Mouse (Mus musculus) left cerebral cortex, postnatal 36 days (tissue): ENCODE data around the gene Gatm. TPM values are rescaled to one million over a fixed set of nuclear protein-coding genes. Genes with fewer than 3 reads are reported as not detected.
A peak's percentile ranks its signal among the peaks of the same experiment; 100 is the strongest.

ENCODE experiments used
- DNase-seq, 2 experiments: peaks; one replicate each; pipeline ENCODE4 v3.0.0; 2021 to 2022; ENCODE audit warnings: low spot score in 2 of 2, mixed read lengths in 1 of 2
- intact Hi-C: fragments of 180-260 bp; cut with DNase I; formaldehyde crosslinking; loops from one replicate; pipeline ENCODE4 v1.15.1; 2025
- total RNA-seq, 2 experiments: library from RNA; stranded (reverse); gene quantifications; 2 replicates each; pipeline ENCODE4 v1.2.3; 2021

Gatm gene
- 10 to 100 TPM; 55.3 to 61.9 TPM for total RNA-seq

DNA sequence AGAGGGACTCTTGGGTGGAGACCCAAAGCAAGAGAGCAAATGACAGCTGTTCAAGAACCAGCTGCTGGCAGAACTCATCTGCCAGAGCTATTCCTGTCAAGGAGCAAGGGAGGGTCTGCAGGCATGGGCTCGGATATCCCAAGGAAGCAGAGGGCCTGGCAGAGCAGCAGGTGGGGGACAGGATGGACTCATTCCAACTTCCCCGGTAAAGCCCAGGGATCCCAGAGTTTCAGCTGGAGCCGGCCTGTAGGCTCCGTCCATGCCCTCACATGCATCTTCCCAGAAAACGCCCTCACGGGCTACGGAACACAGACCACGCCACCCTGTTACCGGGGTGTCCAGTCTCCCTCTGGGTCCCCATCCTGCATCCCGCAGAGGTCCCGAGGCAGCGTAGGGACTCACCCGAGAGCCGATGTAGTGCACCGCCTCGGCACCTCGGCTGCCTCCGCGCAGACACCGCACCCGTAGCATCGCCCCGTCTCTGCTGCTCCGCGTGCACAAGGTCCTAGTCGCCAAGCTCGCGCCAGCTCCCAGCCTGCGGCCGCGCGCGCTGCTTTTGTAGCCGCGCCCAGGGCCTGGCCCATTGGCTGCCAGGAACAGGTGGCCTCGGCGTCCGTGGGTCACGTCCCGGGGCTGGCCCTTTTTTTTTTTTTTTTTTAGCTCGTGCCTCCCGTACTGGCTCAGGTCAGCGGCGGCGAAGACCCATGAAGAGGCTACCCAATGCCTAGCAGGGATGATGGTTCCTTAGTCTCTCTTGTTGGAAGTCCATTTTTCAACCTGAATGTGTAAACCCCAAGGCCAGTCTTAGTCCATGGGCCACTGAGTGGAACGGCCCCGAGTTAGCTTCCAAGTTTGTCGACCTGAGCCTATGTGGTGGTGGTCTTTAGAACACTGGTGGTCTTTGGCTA, at the start of gene Gatm:
Gene Gatm, minus strand, starts transcription at position 558 of the 908 bp plus-strand sequence.
- DNase-seq, result peak; percentile 78 to 82
- intact Hi-C loops, result no loop called here

DNA sequence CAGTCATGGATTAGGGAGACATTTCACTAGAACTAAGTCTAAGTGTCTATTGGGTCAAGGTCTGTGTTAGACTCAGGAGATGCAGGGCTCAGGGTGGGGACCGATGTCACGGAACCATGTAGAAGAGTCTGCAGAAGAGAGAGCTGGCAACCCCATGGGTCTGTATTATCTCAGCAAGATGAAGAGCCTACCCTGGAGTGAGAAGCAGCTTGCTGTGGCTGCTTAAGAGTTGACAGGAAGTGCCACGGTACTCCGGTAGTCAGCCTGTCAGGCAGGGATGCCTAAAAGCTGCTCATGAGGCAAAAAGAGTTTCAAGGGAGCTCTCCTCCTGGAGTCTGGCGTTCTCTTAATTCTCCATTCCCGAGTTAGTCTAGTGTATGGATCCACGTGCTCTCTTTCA, 48.7 kb upstream of the Gatm start:
- no peak for DNase-seq
- intact Hi-C loops, result loop anchor here (10.0 kb wide), 1 partner anchor 95 kb away; no protein-coding TSS in a partner anchor

DNA sequence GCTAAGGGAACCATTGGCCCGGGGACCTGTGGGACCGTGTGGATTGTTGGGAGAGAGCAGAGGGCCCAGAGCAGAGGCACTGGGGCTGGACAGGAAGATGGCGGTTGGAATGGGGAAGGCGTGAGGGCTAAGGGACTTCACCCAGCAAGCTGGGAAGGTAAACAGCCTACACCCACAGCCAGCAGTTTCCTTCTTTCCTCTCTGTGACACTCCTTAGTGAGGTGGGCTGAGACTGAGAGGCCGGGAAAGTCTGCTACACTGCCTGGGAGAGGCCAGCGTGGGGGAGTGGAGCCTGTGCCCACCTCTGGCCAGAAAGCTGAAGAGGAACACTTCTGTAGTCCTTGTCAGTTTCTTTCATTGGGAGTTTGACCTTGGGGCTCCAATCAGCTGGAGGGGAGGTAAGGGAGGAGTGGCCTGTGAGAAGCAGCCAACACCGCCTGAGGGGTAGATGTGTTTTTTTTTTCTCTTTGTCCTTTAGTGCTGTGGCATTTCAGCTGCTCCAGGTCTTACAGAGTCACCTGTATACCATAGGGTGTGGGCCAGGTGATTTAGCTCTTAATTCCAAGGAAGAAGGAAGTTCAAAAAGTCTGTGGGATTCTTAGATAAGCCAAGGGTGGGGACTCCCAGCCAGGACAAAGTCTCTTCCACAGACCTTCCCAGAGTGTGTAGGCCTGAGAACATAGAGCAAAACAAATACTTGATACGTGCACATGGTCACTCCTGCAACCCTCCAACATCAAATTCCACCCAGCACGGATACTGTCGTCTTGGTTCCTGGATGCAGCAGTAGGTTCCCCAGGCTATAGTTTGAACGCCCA, 46.8 kb upstream of the Gatm start:
- DNase-seq, result no peak
- intact Hi-C loops, result no loop called here

DNA sequence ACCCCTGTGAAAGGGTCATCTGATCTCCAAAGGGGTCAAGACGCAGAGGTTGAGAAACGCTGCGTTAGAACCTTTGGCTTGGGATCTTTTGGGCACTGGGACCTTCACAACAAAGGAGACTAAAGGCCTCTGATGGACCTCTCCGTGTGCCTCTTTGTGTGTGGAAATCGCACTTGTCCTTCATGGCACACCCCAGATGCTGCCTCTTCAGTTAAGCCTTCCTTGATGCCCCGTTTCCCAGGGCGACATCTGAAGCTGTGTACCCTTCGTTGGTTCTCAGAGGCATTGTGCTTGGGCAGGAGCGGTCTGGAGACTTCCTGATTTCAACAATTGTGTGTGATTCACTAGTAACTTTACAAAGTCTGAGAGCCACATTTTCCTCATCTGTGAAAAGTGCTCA, 45.7 kb upstream of the Gatm start:
- intact Hi-C loops, result no loop called here

DNA sequence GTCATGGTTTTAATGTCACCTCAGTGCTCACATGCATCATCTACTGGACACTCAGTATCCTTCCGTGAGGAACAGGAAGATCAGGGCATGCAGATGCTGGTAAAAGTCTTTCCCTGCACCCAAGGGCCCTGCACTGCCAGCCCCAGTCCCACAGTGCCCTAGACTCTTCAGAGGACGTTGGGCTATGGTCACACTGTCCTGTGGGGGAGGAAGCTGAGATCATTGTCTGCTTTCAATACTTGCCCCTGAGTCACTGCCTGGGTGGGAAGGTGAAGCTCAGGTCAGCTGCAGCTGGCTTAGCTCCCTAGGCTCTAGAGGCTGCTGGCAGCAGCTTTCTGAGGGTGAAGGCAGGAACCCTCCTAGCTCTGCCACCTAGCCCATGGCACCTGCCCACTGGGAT, 44.9 kb upstream of the Gatm start:
- intact Hi-C loops, result no loop called here
- DNase-seq, result no peak

More for the DNA sequence above, 45.7 kb upstream of the Gatm start:
- DNase-seq, result no peak

DNA sequence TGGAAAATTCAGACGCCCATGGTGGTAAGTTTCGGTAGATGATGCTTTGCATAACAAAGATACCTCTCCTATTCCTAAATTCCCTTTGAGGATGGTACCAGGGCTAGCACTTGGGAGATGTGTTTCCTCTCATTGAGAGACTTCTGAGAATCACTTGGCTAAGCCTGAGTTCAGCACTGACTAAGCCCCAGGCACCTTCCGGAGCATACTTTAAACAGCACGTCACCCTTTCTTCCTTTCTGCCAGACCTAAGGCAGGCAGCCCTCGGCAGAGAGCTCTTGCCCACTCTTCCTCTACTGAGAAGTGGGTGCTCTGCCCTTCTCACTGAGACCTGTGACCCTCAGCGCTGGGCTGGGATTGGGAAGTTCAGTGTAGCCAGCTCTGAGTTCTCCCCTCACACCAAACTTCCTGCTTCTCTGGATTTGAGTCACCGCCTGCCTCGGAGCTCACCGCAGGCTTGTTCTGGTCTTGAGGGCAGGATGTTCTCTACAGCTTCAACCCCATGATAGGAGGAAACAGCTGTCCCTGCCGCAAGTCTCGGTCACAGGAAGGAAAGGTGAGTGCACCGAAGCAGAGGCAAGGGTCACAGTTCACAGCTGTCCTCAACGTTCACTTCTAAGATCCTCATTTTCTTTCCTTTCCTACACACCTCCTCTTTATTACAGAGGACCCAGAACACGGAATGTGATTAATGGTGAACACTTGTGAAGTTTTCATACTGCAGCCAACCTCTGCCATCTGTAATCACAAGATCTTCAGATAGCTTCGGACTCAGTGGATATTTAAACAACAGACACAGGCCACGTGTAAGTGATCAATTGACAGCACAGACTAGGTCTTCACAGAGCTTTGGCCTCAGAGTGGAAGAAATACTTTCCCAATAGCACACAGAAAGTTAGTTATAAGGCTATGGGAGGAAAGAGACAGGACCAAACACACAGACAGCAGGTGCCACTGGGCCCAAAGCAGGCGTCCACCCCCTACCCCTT, 41.3 kb upstream of the Gatm start:
- DNase-seq, result no peak
- intact Hi-C loops, result no loop called here

DNA sequence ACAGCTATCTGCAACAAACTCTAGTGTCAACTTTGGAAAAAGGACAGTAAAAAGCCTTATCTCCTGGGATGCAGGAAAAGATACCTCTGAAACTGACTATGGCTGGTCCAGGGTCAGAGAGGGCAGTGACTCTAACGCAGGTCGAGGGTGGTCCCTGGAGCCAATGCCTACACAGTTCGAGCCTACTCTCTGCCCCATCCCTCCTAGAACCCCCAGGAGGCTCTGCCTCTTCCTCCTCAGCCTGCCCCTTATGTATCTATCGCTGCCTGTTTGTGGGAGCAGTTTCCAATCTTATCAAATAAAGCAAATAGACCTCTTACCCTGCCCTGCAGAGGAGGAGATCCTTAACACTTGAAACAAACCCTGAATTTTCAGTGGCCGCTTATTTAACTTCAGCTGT, 27.6 kb upstream of the Gatm start:
- no peak for DNase-seq
- intact Hi-C loops, result loop anchor here (10.0 kb wide), 1 partner anchor 116 kb away; no protein-coding TSS in a partner anchor

DNA sequence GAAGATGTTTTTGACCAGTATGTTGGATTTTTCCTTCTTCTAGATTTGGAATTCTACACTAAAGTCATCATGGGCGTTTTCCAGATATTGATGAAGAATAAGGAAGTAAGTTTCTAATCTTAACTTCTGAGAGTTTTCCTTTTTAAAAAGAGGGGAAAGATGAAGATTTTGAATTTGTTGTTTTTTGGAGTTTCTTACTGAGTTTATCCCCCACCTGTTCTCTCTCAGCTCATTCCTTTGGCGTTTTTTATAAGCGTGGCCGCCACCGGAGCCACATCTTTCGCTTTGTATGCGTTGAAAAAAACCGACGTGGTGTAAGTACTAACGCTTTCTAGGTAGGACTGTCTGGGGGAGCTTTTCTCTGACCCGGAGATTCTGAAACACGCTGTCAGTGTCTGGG, 26.9 kb upstream of the Gatm start:
- intact Hi-C loops, result loop anchor here (10.0 kb wide), 1 partner anchor 117 kb away; no protein-coding TSS in a partner anchor
- no peak for DNase-seq

DNA sequence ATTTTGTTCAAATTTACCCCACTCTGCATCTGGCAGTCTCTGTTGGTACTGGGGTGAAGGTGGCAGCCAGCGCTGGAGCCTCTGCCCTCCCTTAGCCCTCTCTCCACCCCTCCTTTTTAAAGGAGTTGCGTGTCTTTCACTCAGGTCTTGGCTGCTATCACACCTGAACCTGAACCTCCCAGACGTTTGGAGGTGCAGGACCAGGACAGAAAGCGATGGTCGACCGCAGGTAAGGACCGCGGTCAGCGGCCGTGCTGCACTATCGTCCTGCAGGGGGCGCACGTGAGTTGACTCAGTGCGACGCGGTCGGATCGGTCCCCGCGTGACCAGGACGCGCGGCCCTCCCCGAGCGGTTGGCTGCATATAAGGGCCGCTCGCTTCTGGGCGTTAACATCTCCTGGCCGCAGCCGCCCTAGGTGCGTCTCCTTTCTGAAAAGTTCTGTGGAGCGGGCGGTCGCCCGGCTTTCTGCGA, 26.5 kb upstream of the Gatm start:
- intact Hi-C loops, result loop anchor here (10.0 kb wide), 1 partner anchor 117 kb away; no protein-coding TSS in a partner anchor
- DNase-seq, result peak; percentile 48 to 50

DNA sequence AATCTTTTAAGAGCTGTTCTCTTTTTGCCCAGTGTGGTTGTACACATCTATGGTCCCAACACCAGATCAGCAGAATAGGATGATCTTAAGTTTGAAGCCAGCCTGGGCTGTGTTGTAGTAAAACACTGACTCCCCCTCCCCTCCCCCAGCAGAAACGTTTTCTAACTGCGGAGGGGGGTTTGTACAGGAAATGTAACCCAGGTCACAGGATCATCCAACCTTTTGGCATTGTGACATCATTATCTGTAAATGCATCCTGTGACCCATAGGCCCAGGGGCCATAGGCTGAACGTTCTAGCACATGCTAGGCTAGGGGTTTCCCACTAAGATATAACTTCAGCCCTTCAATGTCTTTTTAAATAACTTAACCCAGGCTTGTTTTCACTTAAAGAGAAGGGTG, 25.6 kb upstream of the Gatm start, which contains the start of gene AA467197:
Gene AA467197, plus strand, starts transcription at position 301 of the 400 bp plus-strand sequence.
- intact Hi-C loops, result loop anchor here (10.0 kb wide), 1 partner anchor 118 kb away; no protein-coding TSS in a partner anchor
- DNase-seq, result no peak

DNA sequence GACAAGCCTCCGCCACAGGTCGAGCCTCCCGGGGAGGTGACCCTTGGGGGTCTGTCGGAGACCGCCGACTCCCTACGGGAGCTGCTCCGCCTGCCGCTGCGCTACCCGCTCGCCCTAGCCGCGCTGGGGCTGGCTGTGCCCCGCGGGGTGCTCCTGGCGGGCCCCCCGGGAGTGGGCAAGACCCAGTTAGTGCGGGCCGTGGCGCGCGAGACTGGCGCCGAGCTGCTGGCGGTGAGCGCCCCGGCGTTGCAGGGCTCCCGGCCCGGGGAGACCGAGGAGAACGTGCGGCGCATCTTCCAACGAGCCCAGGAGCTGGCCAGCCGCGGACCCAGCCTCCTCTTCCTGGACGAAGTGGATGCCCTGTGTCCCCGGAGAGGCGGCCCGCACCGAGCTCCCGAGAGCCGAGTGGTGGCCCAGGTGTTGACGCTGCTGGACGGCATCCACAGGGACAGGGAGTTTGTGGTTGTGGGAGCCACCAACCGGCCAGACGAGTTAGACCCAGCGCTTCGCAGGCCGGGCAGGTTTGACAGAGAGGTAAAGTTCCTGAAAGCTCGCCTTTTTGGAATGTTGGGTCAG, 20.2 kb upstream of the Gatm start:
- intact Hi-C loops, result loop anchor here (10.0 kb wide), 1 partner anchor 123 kb away; no protein-coding TSS in a partner anchor
- DNase-seq, result peak in 1 of 2 experiments; percentile 39

DNA sequence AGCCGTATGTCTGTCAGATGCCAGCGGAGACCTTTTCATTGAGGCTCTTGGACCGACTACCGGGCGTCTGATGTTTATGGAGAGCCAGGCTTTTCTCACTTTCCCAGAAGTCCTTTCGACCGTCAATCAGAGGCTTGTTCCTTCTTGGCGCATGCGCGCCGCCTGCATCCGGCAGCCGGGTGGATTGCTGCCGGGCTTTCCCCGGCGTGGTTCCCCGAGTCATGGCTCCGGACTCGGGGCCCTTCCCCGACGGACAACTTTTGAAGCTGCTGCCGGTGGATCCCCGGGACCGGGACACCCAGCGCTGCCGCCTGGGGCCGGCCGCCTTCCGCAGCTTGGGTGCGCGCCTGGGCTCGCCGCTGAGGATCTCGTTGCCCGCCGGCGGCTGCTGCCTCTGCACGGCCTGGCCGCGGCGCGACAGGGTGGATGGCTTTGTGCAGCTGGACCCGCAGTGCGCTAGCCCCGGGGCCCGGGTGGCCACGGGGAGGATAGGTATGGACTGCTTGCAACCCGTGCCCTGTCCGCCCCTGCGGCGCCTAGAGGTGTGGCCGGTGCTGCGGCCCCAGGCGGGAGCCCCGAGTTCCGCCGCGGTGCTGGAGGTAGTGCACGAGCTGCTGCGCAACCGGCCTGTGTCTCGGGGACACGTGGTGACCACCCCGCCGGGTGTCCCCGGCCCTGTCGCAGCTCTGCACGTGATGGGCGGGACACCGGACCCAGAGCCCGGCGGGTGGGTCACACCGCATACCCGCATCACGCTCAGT, 19.5 kb upstream of the Gatm start:
- intact Hi-C loops, result loop anchor here (10.0 kb wide), 1 partner anchor 124 kb away; no protein-coding TSS in a partner anchor
- DNase-seq, result peak; percentile 90 to 91

DNA sequence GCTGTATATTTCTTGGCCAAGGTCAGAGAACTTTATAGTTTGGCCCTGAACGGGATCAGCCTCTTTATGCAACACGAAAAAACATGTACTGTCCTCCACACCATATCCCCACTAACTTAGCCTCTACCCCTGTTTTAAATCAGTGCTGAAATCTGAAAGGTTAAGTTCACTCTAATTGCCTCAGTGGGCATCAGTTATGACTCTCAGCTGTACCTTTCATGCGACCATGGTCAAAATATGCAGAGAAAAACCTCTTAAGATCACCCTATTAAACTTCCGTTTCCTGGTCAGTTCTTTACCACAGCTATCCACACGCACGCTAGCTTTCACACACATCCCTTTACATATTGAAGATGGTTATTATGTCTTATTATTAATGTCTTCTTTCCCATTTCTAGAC, 18.8 kb upstream of the Gatm start:
- no peak for DNase-seq
- intact Hi-C loops, result loop anchor here (10.0 kb wide), 2 partner anchors 125 to 435 kb away; no protein-coding TSS in a partner anchor

DNA sequence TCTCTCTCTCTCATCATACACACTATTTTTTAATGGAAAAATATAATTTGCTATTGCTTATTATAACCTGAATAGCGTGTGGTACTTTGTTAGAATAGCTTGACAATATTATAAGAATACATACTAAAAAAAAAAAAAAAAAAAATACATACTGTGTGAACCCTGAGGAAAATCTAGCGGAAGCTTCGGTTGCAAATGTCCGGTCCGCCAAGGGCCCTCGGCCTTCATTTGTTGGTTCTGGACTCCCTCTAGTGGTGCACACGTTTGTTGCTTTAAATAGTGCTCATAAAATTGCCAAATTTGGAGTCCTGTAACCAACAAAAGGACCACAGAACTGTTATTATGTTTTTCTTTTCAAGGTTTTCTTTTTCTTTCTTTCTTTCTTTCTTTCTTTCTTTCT, 17.9 kb upstream of the Gatm start:
- DNase-seq, result peak; percentile 72 to 79

DNA sequence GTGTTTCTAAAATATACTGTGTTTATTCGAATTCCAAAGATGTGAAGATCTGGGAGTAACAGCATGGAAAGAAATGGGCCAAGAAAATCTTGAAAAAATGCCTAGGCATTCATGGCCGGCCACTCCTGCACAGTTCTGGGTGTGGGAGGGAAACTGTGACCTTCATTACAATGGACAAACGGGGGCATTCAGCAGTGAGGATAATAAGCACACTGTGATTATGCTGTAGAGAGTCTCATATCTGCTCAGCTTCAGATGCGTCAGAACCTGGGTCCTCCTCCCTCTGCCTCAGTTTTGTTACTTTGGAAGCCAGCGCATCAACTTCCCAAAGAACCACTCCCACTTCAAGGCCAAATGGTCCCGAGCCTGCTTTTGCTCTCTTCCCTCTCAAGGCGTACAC, 14.8 kb upstream of the Gatm start:
- intact Hi-C loops, result loop anchor here (10.0 kb wide), 1 partner anchor 431 kb away; no protein-coding TSS in a partner anchor
- DNase-seq, result no peak

More for the DNA sequence above, 17.9 kb upstream of the Gatm start:
- intact Hi-C loops, result loop anchor here (1.0 to 10.0 kb wide), 2 partner anchors 60 to 434 kb away; no protein-coding TSS in a partner anchor

DNA sequence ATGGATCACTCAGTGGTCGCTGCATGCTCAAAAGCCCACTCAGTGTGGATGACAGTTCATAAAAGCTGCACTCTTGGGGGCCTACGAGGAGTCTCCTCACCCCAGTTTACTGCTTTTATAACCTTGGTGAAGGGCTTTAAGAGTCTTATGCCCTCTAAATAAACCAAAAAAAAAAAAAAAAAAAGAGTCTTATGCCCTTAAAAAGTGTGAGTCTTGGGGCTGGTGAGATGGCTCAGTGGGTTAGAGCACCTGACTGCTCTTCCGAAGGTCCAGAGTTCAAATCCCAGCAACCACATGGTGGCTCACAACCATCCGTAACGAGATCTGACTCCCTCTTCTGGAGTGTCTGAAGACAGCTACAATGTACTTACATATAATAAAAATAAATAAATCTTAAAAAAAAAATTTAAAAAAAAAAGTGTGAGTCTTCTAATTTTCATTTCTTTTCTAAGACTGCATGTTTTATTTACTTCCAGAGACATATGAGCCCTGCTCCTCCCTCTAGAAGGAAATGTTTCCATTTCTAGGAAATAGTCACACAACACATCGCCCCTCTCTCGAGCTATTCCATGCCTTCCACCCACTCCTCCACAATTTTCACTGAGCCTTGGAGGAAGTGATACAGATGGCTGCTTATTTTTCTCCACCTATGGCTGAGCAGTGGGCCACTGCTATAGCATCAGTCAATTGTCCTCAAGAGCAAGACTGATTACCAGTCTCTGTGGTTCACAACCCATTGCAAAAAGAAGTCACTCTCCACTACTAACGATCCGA, 10.4 kb upstream of the Gatm start:
- DNase-seq, result no peak
- intact Hi-C loops, result loop anchor here (10.0 kb wide), 1 partner anchor 427 kb away; no protein-coding TSS in a partner anchor

DNA sequence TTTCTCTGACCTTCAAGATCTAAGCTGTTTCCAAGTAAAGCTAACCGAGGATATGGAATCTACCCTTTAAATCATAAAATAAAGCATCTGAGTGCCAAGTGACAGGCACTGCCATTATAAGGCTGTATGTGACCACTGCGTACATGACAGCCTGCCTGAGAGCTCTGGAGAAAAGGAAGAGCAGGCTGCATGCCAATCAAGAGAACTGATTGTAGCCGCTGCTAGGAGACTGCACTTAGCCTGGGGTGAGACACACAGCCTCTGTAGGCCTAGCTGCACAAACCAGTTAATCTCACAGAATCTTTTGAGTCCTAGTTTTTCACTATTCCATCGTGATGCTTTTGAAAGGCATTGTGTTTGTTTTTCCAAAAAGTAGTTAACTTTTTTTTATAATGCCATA, 7.6 kb upstream of the Gatm start:
- no peak for DNase-seq
- intact Hi-C loops, result loop anchor here (5.0 kb wide), 1 partner anchor 241 kb away; no protein-coding TSS in a partner anchor
